Mouse (Mus musculus) liver, adult 2 months (tissue): Measurements from ENCODE around the gene Poln.

ENCODE experiments used
- CTCF ChIP-seq: fragments of 200-500 bp; IDR thresholded peaks from 2 replicates; pipeline ENCODE4 v1.5.1; 2011; ENCODE audit warnings: low read depth, low read length, control low read depth
- POLR2A ChIP-seq: fragments of 200-500 bp; IDR thresholded peaks from 2 replicates; pipeline ENCODE4 v1.6.1; 2011; ENCODE audit warnings: low read length, control low read depth; ENCODE audit not compliant: insufficient read depth; ENCODE audit errors: extremely low read depth

- TF ChIP-seq CTCF = no peak
- TF ChIP-seq POLR2A = 0 out of 2 replicates have a peak, but pooled peaks have one; percentile 7
Measured at GRCm38 (mm10) chr5:34186961-34187391, 17.7 kb upstream of the Poln start.
